Mouse (Mus musculus) liver, embryonic 14.5 days (tissue): ENCODE results near the gene Vmn1r192. TPM values are rescaled to one million over a fixed set of nuclear protein-coding genes. Genes with fewer than 3 reads are reported as not detected.
A peak's percentile ranks its signal among the peaks of the same experiment; 100 is the strongest.
"Not testable (repeated sequence)": the region's sequence is repeated elsewhere in the genome, so short reads cannot be mapped to it uniquely, and the experiment has no call there.

Source experiments
- ATAC-seq: fragments of 200-750 bp; cut with Nextera tagmentation; 2 replicates; pipeline ENCODE4 v1.8.0; 2017; ENCODE audit warnings: moderate number of reproducible peaks, mild to moderate bottlenecking, moderate library complexity; ENCODE audit not compliant: insufficient read depth
- DNase-seq, 3 experiments: peaks; one replicate each; pipeline ENCODE4 v3.0.0-alpha.2; 2012 to 2013; ENCODE audit warnings: low read depth in 3 of 3, low spot score in 3 of 3
- H3K27ac ChIP-seq: fragments of 300-500 bp; sonication (generic); 2 replicates; pipeline ENCODE4 v1.5.1; 2014; ENCODE audit warnings: moderate library complexity, mild to moderate bottlenecking, control low read depth, inconsistent platforms
- H3K27me3 ChIP-seq: fragments of 300-500 bp; sonication (generic); 2 replicates; pipeline ENCODE4 v1.6.1; 2014; ENCODE audit warnings: mild to moderate bottlenecking, low read length, moderate library complexity; ENCODE audit not compliant: control insufficient read depth, insufficient read depth
- H3K36me3 ChIP-seq: fragments of 300-500 bp; sonication (generic); replicated peaks from 2 replicates; pipeline ENCODE4 v1.6.1; 2014; ENCODE audit warnings: low read depth; ENCODE audit not compliant: control insufficient read depth, insufficient read depth
- H3K4me1 ChIP-seq, 2 experiments: fragments of 200-500 bp in 1 of 2; fragments of 300-500 bp in 1 of 2; sonication (generic) in 1 of 2; replicated peaks; 2 replicates each; pipeline ENCODE4 v1.6.1; 2012 to 2014; ENCODE audit warnings: antibody characterized with exemption in 1 of 2, inconsistent platforms in 1 of 2, low read length in 1 of 2; ENCODE audit not compliant: control insufficient read depth in 2 of 2, insufficient read depth in 2 of 2
- H3K4me2 ChIP-seq: fragments of 300-500 bp; sonication (generic); 2 replicates; pipeline ENCODE4 v1.6.1; 2014; ENCODE audit warnings: low read depth, mild to moderate bottlenecking, control low read depth, moderate library complexity
- H3K4me3 ChIP-seq, 2 experiments: fragments of 200-500 bp in 1 of 2; fragments of 300-500 bp in 1 of 2; sonication (generic) in 1 of 2; 2 replicates each; pipeline ENCODE4 v1.5.1; 2012 to 2014; ENCODE audit warnings: low read depth in 2 of 2, low read length in 2 of 2, mild to moderate bottlenecking in 2 of 2, control low read depth in 1 of 2, inconsistent platforms in 1 of 2, moderate library complexity in 1 of 2; ENCODE audit not compliant: insufficient read depth in 1 of 2
- H3K9ac ChIP-seq: fragments of 300-500 bp; sonication (generic); replicated peaks from 2 replicates; pipeline ENCODE4 v1.6.1; 2014; ENCODE audit warnings: mild to moderate bottlenecking, control low read depth, moderate library complexity
- H3K9me3 ChIP-seq: fragments of 300-500 bp; sonication (generic); 2 replicates; pipeline ENCODE4 v1.6.1; 2016; ENCODE audit warnings: low read length, mixed read lengths; ENCODE audit not compliant: control insufficient read depth
- CTCF ChIP-seq: IDR thresholded peaks from 2 replicates; pipeline ENCODE4 v1.5.1; 2016; ENCODE audit warnings: antibody characterized with exemption, low read depth, control low read depth
- EP300 ChIP-seq: IDR thresholded peaks from 2 replicates; pipeline ENCODE4 v1.6.1; 2016; ENCODE audit warnings: antibody characterized with exemption, low read depth
- WGBS: fragments of 180-500 bp; shearing (Covaris S2); extraction: QIAGEN DNeasy Blood & Tissue Kit; methylation state at CpG from one replicate; pipeline ENCODE4 v1.1.7; 2014; ENCODE audit not compliant: insufficient replicate concordance; 5-methylcytosine and 5-hydroxymethylcytosine counted together
- polyA plus RNA-seq, 2 experiments: library from polyadenylated mRNA; depleted of rRNA in 1 of 2; stranded (reverse) in 1 of 2; unstranded in 1 of 2; fragments of >200 nt; fragmentation: Nextera tagmentation in 1 of 2; extraction: Ambion mirVana in 1 of 2; gene quantifications; 2 replicates each; pipeline versions ENCODE4 v1.2.1 to v1.2.3; 2012 to 2014

Vmn1r192 gene
- polyA plus RNA-seq (2012; rRNA removed): not detected in 2 replicates
- not detected in 2 replicates for polyA plus RNA-seq (2014; fragmentation: Nextera tagmentation; extraction: Ambion mirVana)

GRCm38 (mm10) chr13:22191041-22191440, at the start of gene Vmn1r192:
Gene Vmn1r192 (minus strand): TSS chr13:22191141.
- H3K4me1 ChIP-seq: no peaks in the 10 kb centered on the region
- no peak within 1 kb of the TSS for H3K27ac ChIP-seq
- TF ChIP-seq EP300 (no peak), CTCF (no peak)
- no peaks in the 10 kb centered on the region for H3K27me3 ChIP-seq
- no peak within 1 kb of the TSS for H3K4me3 ChIP-seq
- no peak for DNase-seq
- no peaks in the 10 kb centered on the region for H3K9me3 ChIP-seq
- no peak within 1 kb of the TSS for H3K9ac ChIP-seq
- H3K36me3 ChIP-seq: no peaks in the 10 kb centered on the region
- no peak within 1 kb of the TSS for H3K4me2 ChIP-seq
- ATAC-seq: no peak

DNA sequence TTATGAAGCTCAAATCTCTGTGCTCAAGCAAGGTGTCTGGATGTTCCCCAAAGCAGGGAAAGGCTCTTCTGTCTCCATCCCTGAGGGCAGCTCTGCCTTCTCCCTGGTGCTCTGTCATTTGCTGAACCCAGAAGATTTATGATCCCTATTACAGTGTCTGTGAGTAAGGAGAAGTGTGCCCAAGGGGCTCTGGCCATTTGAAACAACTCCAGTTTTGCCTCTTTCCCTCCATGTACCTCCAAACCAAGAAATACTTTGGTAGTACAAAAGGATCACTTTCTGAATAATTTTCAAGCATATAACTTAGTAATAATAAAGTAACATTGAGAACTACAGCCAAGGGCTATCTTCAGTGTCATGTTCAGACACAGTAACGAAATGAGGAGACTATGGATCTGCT, 32.1 kb upstream of the Vmn1r192 start, which contains the start of gene Vmn1r193:
Gene Vmn1r193, minus strand, starts transcription at position 101 of the 400 bp plus-strand sequence.
- H3K9me3 ChIP-seq, H3K4me3 ChIP-seq, ATAC-seq, H3K27me3 ChIP-seq, DNase-seq, H3K4me1 ChIP-seq, H3K4me2 ChIP-seq, H3K9ac ChIP-seq, H3K27ac ChIP-seq, H3K36me3 ChIP-seq: not testable (repeated sequence)
- WGBS: 29% methylated on average over 1 of the region's 1 CpGs

GRCm38 (mm10) chr13:22192756-22193155, 1.8 kb upstream of the Vmn1r192 start:
- DNase-seq, H3K27me3 ChIP-seq, H3K4me2 ChIP-seq, H3K9me3 ChIP-seq, H3K36me3 ChIP-seq, H3K27ac ChIP-seq, ATAC-seq, H3K4me3 ChIP-seq, H3K9ac ChIP-seq, H3K4me1 ChIP-seq: not testable (repeated sequence)
- 48% methylated on average over 3 of the region's 3 CpGs for WGBS

DNA sequence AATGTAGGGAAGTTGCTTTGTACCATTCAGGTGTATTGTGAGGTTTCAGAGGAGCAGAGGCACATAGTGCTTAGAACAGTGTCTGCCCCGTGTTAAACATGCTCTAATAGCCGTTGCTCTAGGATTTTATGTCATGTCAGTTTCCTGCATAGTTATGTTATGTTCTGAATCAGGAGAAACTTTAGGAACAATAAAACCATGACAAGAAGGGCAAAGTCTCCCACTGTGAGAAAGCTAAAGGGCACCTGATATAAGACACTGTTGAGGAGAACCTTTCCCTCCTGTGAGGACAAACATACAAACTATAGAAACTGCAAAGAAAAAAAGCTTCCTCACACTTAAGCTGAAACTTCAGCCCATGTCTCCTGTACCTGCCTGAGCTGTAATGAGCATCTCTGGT, 556 bp downstream of the Vmn1r192 start:
- Histone ChIP-seq H3K4me2 (no peak overlapping the region), H3K36me3 (no peaks in the 10 kb centered on the region), H3K4me1 (no peaks in the 10 kb centered on the region), H3K4me3 (no peak overlapping the region), H3K9ac (no peak overlapping the region), H3K9me3 (no peaks in the 10 kb centered on the region), H3K27ac (no peak overlapping the region), H3K27me3 (no peaks in the 10 kb centered on the region)
- WGBS: 58% methylated on average over 2 of the region's 2 CpGs
- TF ChIP-seq EP300 (no peak), CTCF (no peak)
- DNase-seq (no peak), ATAC-seq (no peak)

GRCm38 (mm10) chr13:22189313-22189712, 1.6 kb downstream of the Vmn1r192 start:
- DNase-seq: peak in 1 of 3 experiments; percentile 1
- Histone ChIP-seq H3K4me1 (no peaks in the 10 kb centered on the region), H3K9me3 (no peaks in the 10 kb centered on the region), H3K27ac (no peak overlapping the region), H3K36me3 (no peaks in the 10 kb centered on the region), H3K27me3 (no peaks in the 10 kb centered on the region), H3K4me3 (no peak overlapping the region), H3K9ac (no peak overlapping the region), H3K4me2 (no peak overlapping the region)
- ATAC-seq: no peak
- no peak for TF ChIP-seq CTCF
- no peak for TF ChIP-seq EP300
- WGBS: 59% methylated on average over 2 of the region's 2 CpGs

DNA sequence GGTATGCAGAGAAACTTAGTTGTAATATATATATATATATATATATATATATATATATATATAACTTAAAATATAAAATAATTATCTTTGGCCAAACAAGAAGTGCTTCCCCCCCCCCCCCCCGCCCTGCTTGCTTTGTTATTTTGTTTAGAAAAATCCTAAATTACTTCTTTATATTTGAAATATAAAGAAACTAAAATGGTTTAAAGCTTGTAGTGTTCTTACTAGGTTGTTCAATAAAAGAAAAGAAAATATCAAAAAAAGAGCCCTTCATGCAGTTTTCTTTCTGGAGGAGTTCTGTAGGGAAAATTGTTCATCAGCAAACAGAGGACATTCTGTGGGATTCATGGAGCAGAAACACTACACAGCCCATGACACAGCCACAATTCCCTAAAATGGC, 7.1 kb downstream of the Vmn1r192 start, which contains the start of gene Vmn1r191:
Gene Vmn1r191, minus strand, starts transcription at position 101 of the 400 bp plus-strand sequence.
- WGBS: 25% methylated on average over 1 of the region's 1 CpGs
- Histone ChIP-seq H3K36me3 (no peaks in the 10 kb centered on the region), H3K27ac (no peak within 1 kb of the TSS), H3K9ac (no peak within 1 kb of the TSS), H3K9me3 (no peaks in the 10 kb centered on the region), H3K4me1 (no peaks in the 10 kb centered on the region), H3K27me3 (no peaks in the 10 kb centered on the region), H3K4me2 (no peak within 1 kb of the TSS), H3K4me3 (no peak within 1 kb of the TSS)
- ATAC-seq (no peak), DNase-seq (no peak)
- no peak for TF ChIP-seq CTCF
- no peak for TF ChIP-seq EP300
